Mouse (Mus musculus): ENCODE results near the gene Crybg3. TPM values are rescaled to one million over a fixed set of nuclear protein-coding genes. Genes with fewer than 3 reads are reported as not detected.

Crybg3 gene
- polyA plus RNA-seq, 1 experiment from 2014 or later, result 9.5 TPM

DNA sequence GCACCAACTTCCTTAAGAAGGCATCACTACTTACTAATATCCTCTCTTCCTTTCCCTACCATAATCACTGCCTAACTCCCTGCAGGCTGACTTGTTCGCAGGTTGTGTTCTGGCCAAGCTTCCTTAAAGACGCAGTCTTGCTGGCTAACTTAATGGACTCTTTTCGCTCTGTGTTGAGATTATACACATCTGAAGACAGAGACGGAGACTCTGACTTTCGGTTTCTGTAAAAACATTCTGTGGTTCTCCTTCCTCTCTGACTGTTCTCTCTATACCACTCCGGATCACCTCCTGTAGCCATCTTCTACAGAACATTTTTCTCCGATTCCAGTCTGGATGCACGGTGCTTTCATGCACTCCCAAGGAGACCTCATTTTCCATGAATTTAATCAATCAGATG lies 30.0 kb downstream of the Crybg3 start:
- H3K9me3 ChIP-seq, result no peaks in the 10 kb centered on the region
- H3K9ac ChIP-seq, result no peak overlapping the region
- no peaks in the 10 kb centered on the region for H3K27me3 ChIP-seq
- H3K4me3 ChIP-seq, result no peak overlapping the region
- ATAC-seq (ENCODE audit: low FRiP score, low read depth), result no peak
- peaks cover 35% of the 10 kb centered on the region for H3K4me1 ChIP-seq
- H3K36me3 ChIP-seq, result no peaks in the 10 kb centered on the region
- H3K27ac ChIP-seq, result no peak overlapping the region
- H3K4me2 ChIP-seq (replicated peaks), result no peak overlapping the region
- WGBS, result 94% methylated on average over 8 of the region's 8 CpGs

GRCm38 (mm10) chr16:59569837-59570236 lies 30.9 kb downstream of the Crybg3 start:
- Histone ChIP-seq H3K36me3 (peaks cover 4% of the 10 kb centered on the region), H3K4me3 (no peak overlapping the region), H3K27me3 (no peaks in the 10 kb centered on the region), H3K9ac (no peak overlapping the region), H3K4me2 (replicated peaks) (no peak overlapping the region), H3K27ac (no peak overlapping the region), H3K9me3 (no peaks in the 10 kb centered on the region), H3K4me1 (peaks cover 35% of the 10 kb centered on the region)
- 74% methylated on average over 8 of the region's 8 CpGs for WGBS
- no peak for ATAC-seq (ENCODE audit: low FRiP score, low read depth)

DNA sequence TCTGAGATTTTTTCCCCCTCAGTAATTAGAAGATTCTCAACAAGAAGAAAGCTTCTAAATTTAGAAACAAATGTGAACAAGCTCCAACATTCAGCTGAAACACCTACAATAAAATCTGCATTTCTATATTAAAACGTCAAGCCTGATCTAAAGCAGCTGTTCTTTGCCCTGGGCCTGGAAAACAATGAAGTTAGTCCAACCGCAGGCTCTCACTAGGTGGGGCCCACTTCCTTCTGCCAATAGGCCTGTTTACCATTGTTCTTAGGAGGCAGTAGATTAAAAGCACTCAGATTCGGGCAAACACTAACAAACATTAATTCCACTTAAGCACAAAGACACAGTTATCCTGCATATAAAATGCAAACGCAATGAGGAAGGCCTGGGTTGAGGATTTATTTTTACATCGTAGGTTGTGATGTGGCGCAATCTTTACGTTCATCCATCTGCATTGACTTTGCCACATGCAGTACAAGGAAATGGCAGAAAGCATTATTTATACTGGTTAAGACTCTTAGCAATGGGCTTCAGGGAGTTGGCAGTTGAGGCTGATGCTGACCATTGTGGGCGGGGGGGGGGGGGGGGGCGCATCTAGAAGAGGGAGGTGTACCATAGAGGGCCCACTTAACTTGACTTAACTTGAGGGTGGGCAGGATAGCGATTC lies 32.9 kb downstream of the Crybg3 start:
- WGBS, result 44% methylated on average over 10 of the region's 10 CpGs
- Histone ChIP-seq H3K27ac (peak overlapping the region; percentile 69), H3K36me3 (peaks cover 5% of the 10 kb centered on the region), H3K4me2 (replicated peaks) (no peak overlapping the region; the same call in 1 of the 2 replicates), H3K9ac (no peak overlapping the region), H3K4me3 (no peak overlapping the region), H3K4me1 (peaks cover 35% of the 10 kb centered on the region), H3K27me3 (no peaks in the 10 kb centered on the region), H3K9me3 (no peaks in the 10 kb centered on the region)
- ATAC-seq (ENCODE audit: low FRiP score, low read depth), result peak; percentile 58; the same call in 1 of the 2 replicates

DNA sequence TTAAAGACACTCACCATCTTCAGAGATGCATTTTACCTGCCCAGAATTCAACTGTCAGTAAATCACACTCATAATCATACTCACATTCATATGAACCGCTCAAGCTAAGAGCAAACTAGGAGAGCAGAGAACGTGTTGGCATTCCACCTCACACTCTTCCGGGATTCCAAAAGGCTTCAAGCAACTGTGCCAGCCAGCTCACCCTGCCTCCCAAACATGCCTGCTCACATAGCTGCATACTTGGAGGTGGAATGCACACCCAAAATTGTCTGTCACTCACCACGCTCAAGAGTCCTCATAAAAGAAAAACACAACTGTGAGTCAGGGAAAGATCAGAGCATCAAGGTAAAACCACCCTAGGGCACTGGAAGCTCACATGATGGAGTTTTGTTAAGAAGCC lies 34.3 kb downstream of the Crybg3 start:
- no peaks in the 10 kb centered on the region for H3K9me3 ChIP-seq
- no peak for ATAC-seq (ENCODE audit: low FRiP score, low read depth)
- 72% methylated on average over 4 of the region's 4 CpGs for WGBS

GRCm38 (mm10) chr16:59565631-59566030 lies 35.1 kb downstream of the Crybg3 start:
- 84% methylated on average over 2 of the region's 2 CpGs for WGBS

More for the DNA sequence above, 34.3 kb downstream of the Crybg3 start:
- H3K36me3 ChIP-seq, result peaks cover 5% of the 10 kb centered on the region
- H3K9ac ChIP-seq, result no peak overlapping the region
- peaks cover 28% of the 10 kb centered on the region for H3K4me1 ChIP-seq
- no peak overlapping the region for H3K4me3 ChIP-seq
- H3K4me2 ChIP-seq (replicated peaks), result no peak overlapping the region
- no peak overlapping the region for H3K27ac ChIP-seq
- H3K27me3 ChIP-seq, result no peaks in the 10 kb centered on the region

GRCm38 (mm10) chr16:59564025-59564424 lies 36.8 kb downstream of the Crybg3 start:
- whole genome bisulfite sequencing, result 70% methylated on average over 5 of the region's 5 CpGs
- peaks cover 5% of the 10 kb centered on the region for H3K36me3 ChIP-seq
- H3K4me1 ChIP-seq, result peaks cover 18% of the 10 kb centered on the region

More at GRCm38 (mm10) chr16:59565631-59566030, 35.1 kb downstream of the Crybg3 start:
- no peak overlapping the region for H3K27ac ChIP-seq
- ATAC-seq (ENCODE audit: low FRiP score, low read depth), result no peak
- peaks cover 28% of the 10 kb centered on the region for H3K4me1 ChIP-seq
- no peaks in the 10 kb centered on the region for H3K9me3 ChIP-seq
- H3K36me3 ChIP-seq, result peaks cover 5% of the 10 kb centered on the region
- H3K9ac ChIP-seq, result no peak overlapping the region
- no peak overlapping the region for H3K4me3 ChIP-seq
- no peaks in the 10 kb centered on the region for H3K27me3 ChIP-seq
- no peak overlapping the region for H3K4me2 ChIP-seq (replicated peaks)

GRCm38 (mm10) chr16:59559300-59560200 lies 41.2 kb downstream of the Crybg3 start:
- H3K27ac ChIP-seq, result 0 out of 2 replicates have a peak overlapping the region, but pooled peaks have one; percentile 22
- H3K36me3 ChIP-seq, result peaks cover 15% of the 10 kb centered on the region

More at GRCm38 (mm10) chr16:59564025-59564424, 36.8 kb downstream of the Crybg3 start:
- H3K9ac ChIP-seq, result no peak overlapping the region
- H3K4me2 ChIP-seq (replicated peaks), result no peak overlapping the region
- H3K4me3 ChIP-seq, result no peak overlapping the region
- no peak for ATAC-seq (ENCODE audit: low FRiP score, low read depth)
- H3K27ac ChIP-seq, result no peak overlapping the region
- H3K27me3 ChIP-seq, result no peaks in the 10 kb centered on the region
- H3K9me3 ChIP-seq, result no peaks in the 10 kb centered on the region

GRCm38 (mm10) chr16:59558916-59559299 lies 41.9 kb downstream of the Crybg3 start:
- Histone ChIP-seq H3K4me3 (no peak overlapping the region), H3K4me1 (no peaks in the 10 kb centered on the region), H3K27ac (no peak overlapping the region), H3K9me3 (no peaks in the 10 kb centered on the region), H3K4me2 (replicated peaks) (no peak overlapping the region), H3K36me3 (peaks cover 21% of the 10 kb centered on the region), H3K9ac (no peak overlapping the region), H3K27me3 (no peaks in the 10 kb centered on the region)
- no peak for ATAC-seq (ENCODE audit: low FRiP score, low read depth)
- WGBS, result 81% methylated on average over 10 of the region's 10 CpGs

More at GRCm38 (mm10) chr16:59559300-59560200, 41.2 kb downstream of the Crybg3 start:
- Histone ChIP-seq H3K9ac (no peak overlapping the region), H3K4me2 (replicated peaks) (no peak overlapping the region), H3K4me3 (no peak overlapping the region), H3K9me3 (no peaks in the 10 kb centered on the region), H3K27me3 (no peaks in the 10 kb centered on the region), H3K4me1 (no peaks in the 10 kb centered on the region)
- no peak for ATAC-seq (ENCODE audit: low FRiP score, low read depth)
- 61% methylated on average over 22 of the region's 22 CpGs for WGBS

DNA sequence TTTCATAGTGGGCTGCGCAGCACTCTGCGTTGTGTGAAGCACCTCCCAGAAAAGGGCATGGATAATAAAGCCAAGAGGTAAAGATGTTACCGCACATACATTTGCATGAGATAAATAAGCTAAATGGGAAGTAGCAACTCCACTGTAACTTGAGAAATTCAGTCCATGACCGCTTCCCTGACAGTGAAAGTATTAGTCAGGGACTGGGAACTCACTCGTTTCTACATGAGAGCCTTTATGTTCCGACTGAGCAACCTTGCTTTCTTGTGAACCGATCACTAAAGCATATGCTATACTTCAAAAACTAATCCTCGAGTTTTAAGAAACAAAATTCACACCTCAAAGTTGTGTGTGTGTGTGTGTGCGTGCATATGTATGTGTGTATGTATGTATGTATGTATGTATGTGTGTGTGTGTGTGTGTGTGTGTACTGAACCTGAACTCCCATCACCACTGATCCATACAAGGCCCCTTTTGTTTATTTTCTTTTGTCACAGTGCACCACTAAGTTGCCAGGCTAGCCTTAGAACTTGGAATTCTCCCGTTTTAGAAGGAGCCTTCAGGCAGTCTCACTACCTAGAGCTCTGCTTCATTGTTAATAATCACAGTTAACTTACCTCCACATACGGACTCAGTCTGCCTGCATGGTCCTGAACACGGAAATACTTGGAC lies 47.2 kb downstream of the Crybg3 start:
- WGBS, result 85% methylated on average over 12 of the region's 12 CpGs

DNA sequence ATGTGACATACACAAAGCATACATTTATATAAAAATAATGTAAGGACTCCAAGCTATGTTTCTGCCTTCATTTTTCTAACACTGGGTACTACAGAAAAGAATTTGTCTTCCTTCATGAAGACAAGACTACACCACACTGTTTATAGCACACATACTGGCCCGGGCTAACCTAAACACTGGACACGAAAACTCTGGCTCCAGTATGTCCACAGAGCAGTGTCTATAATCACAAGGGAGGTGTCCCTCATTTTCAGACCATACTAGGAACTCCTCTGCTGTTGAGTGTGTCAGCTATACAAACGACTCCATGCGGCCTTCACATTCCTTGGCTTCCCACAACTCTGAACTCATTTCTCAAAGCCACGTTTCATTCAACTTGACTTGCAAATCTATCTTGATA lies 49.3 kb downstream of the Crybg3 start:
- 79% methylated on average over 5 of the region's 5 CpGs for WGBS
- no peak for ATAC-seq (ENCODE audit: low FRiP score, low read depth)
- H3K4me1 ChIP-seq, result peaks cover 18% of the 10 kb centered on the region
- H3K4me2 ChIP-seq (replicated peaks), result no peak overlapping the region
- H3K27ac ChIP-seq, result no peak overlapping the region
- no peaks in the 10 kb centered on the region for H3K9me3 ChIP-seq
- no peaks in the 10 kb centered on the region for H3K27me3 ChIP-seq
- H3K9ac ChIP-seq, result no peak overlapping the region
- H3K4me3 ChIP-seq, result no peak overlapping the region
- peaks cover 20% of the 10 kb centered on the region for H3K36me3 ChIP-seq

More for the DNA sequence above, 47.2 kb downstream of the Crybg3 start:
- peaks cover 24% of the 10 kb centered on the region for H3K36me3 ChIP-seq
- H3K27ac ChIP-seq, result no peak overlapping the region
- peaks cover under 1% of the 10 kb centered on the region; the same call in 1 of the 2 replicates for H3K4me1 ChIP-seq
- H3K27me3 ChIP-seq, result no peaks in the 10 kb centered on the region
- no peaks in the 10 kb centered on the region for H3K9me3 ChIP-seq
- ATAC-seq (ENCODE audit: low FRiP score, low read depth), result no peak
- H3K9ac ChIP-seq, result no peak overlapping the region
- no peak overlapping the region for H3K4me3 ChIP-seq
- H3K4me2 ChIP-seq (replicated peaks), result no peak overlapping the region

DNA sequence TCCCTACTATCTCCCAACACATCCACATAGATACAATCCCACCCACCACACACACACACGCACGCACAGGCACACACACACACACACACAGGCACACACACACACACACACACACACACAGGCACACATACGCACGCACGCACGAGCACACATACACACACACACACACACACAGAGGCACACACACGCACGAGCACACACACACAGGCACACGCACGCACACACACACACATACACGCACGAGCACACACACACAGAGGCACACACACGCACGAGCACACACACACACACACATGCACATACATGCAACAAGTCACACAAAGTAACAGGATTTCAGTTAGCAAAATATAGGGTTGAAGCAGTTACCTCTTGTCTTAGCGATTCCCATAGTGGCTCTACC lies 51.1 kb downstream of the Crybg3 start:
- Histone ChIP-seq H3K9me3 (no peaks in the 10 kb centered on the region), H3K27ac (no peak overlapping the region), H3K9ac (no peak overlapping the region), H3K4me2 (replicated peaks) (no peak overlapping the region), H3K4me1 (peaks cover 18% of the 10 kb centered on the region), H3K4me3 (no peak overlapping the region), H3K27me3 (no peaks in the 10 kb centered on the region), H3K36me3 (peaks cover 10% of the 10 kb centered on the region)
- ATAC-seq (ENCODE audit: low FRiP score, low read depth), result no peak
- WGBS, result 84% methylated on average over 14 of the region's 15 CpGs

- peaks cover 18% of the 10 kb centered on the region for H3K4me1 ChIP-seq
- no peaks in the 10 kb centered on the region for H3K27me3 ChIP-seq
- no peaks in the 10 kb centered on the region for H3K9me3 ChIP-seq
- no peak overlapping the region for H3K4me3 ChIP-seq
- H3K4me2 ChIP-seq (replicated peaks), result no peak overlapping the region
- H3K27ac ChIP-seq, result no peak overlapping the region
- ATAC-seq (ENCODE audit: low FRiP score, low read depth), result no peak
- 91% methylated on average over 4 of the region's 4 CpGs for WGBS
- no peak overlapping the region for H3K9ac ChIP-seq
- H3K36me3 ChIP-seq, result no peaks in the 10 kb centered on the region
Measured at GRCm38 (mm10) chr16:59548582-59548947, 52.2 kb downstream of the Crybg3 start.

All from limb, embryonic 13.5 days (tissue).